Mouse (Mus musculus) cerebellum, adult 9-11 months (tissue): ENCODE results near the gene Tnfsf13.
"Not testable (repeated sequence)": the region's sequence is repeated elsewhere in the genome, so short reads cannot be mapped to it uniquely, and the experiment has no call there.

Experiments used
- DNase-seq: peaks from one replicate; pipeline ENCODE4 v3.0.0; 2022

Gene Tnfsf13

DNA sequence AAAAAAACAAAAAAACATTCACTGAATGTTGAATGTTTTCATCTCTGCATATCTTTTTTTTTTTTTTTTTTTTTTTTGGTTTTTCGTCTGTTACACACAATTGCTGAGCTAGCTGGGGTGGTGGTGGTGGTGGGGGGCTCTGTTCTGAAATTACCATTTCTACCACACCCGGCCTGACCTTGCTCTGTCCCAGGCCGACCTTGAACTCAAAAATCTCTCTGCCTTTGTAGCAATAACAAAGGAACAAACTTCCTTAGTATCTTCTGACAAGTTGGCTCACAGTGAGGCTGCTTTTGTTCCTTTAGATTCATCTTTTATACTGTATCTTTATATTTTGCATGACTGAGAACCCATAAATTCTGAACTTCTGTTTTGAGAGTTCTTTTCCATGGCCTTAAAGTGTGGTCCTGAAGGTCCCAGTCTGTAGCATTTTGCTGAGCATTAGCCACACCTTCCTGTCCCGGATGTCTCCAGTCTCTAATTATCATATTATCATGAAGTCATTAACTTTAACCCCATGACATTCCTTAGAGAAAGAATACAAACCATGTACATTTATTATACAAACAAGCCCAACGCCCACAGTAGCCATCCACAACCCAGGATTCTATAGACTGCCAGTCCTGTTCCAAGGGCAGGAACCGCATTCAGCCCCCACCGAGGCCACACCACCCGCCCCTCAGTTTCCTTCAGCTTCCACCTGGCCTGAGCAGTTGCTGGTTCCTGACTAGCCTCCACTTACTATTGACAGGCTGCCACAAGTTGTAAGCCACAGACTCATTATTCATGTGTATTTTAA lies 18.4 kb upstream of the Tnfsf13 start:
- no peak for DNase-seq

- not testable (repeated sequence) for DNase-seq
Measured at GRCm38 (mm10) chr11:69703381-69703780, 17.8 kb upstream of the Tnfsf13 start.

DNA sequence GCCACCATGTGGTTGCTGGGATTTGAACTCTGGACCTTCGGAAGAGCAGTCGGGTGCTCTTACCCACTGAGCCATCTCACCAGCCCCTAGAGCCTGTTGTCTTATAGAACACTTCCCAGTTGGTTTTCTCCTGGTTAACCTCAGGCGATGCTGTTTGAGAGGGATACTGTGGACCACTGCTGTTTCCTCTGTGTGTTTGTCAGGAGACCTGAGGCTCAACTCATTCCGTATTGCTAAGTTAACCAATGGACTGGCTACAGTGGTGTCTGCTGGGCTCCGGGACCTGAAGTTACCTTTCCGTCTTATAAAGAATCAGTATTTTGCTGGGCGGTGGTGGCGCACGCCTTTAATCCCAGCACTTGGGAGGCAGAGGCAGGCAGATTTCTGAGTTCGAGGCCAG lies 17.3 kb upstream of the Tnfsf13 start:
- DNase-seq = not testable (repeated sequence)

GRCm38 (mm10) chr11:69699595-69699994 lies 14.0 kb upstream of the Tnfsf13 start:
- no peak for DNase-seq

GRCm38 (mm10) chr11:69698574-69698973 lies 13.0 kb upstream of the Tnfsf13 start:
- DNase-seq = no peak

DNA sequence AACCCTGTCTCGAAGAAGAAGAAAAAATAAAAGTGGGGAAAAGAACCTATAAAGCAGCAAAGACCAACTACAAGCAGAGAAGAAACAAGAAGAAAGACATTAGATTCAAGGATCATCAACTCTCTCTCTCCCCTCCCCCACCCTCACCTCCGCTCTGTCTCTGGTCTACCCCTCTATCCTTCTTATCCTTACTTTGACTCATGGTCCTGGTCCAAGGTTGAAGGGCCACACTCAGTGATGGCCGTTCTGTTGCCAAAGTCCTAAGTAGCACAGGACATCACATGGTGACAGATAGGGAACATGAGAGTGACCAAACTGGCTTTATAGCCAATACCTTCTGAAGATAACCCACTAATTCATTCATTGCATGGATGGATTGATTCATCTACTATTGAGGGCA lies 11.8 kb upstream of the Tnfsf13 start:
- no peak for DNase-seq

- peak; percentile 78 for DNase-seq
Measured at GRCm38 (mm10) chr11:69695361-69696181, 10.0 kb upstream of the Tnfsf13 start, which contains the start of the genes Tnfsf12 and Tnfsfm13. Tnfsf12 (minus strand) TSS chr11:69695849. Tnfsfm13 (minus strand) TSS chr11:69696098.

DNA sequence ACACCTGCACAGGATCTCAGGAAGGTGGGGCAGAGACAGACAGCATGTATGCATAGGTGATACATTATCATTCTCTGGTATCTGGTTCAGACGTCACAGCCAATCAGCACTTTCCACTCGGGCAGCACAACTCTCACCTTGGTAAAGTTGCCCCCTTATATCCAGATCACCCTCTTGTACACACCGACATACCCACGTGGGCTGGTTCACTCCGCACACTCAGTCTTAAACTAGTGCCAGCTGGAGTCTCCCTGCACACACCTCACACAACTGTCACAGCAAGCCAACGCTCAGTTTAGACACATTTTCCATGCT lies 9.4 kb upstream of the Tnfsf13 start:
- no peak for DNase-seq

DNA sequence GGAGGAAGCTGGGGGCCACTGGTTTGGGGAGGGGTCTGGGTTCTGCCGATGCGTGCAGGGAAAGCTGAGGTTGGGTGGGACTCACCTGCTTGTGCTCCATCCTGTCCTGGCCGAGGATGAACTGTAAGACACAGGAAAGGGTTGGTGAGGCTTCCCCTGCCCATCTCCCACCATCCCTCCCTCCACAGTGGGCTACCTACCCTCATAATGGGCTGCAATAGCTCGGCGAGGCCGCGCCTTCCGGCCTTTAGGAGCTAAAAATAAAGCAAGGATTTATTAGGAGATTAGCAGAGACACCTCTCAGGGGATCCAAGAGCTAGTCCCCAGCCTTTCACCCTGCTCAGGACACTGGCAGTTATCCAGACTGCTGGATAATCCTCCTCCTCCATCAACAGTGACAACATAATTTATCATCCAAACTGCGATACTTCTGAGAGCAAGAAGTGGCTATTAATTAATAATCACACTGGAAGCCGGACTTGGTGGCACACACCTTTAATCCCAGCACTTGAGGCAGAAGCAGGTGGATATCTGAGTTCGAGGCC lies 7.9 kb upstream of the Tnfsf13 start:
- DNase-seq = peak; percentile 33

GRCm38 (mm10) chr11:69692863-69693262 lies 7.3 kb upstream of the Tnfsf13 start:
- DNase-seq = no peak

DNA sequence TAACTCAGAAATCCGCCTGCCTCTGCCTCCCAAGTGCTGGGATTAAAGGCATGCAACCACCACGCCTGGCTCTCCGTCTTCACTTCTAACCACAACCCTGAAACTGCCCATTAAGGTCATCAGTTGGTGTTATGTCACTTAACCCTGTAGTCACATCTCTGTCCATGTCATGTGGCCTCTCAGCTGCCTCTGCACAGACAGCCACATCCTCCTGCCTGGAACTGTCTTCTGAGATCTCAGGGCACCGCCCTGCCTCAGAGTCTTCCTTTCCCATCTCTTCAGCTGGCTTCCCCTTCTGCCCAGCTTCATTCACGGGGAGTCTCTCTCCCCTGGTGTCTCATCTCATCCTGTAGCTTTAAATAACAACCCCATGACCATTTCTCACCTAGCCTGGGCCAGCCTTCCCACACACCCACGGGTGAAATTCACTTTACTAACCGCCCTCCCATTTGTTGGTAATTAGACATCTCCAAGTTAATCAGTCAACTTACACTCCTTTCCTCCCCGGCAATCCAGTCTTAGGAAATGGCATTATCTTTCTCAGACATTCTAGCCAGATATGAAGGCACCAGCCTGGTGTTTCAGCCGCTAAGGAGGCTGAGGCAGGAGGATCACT lies 6.7 kb upstream of the Tnfsf13 start:
- DNase-seq = no peak

DNA sequence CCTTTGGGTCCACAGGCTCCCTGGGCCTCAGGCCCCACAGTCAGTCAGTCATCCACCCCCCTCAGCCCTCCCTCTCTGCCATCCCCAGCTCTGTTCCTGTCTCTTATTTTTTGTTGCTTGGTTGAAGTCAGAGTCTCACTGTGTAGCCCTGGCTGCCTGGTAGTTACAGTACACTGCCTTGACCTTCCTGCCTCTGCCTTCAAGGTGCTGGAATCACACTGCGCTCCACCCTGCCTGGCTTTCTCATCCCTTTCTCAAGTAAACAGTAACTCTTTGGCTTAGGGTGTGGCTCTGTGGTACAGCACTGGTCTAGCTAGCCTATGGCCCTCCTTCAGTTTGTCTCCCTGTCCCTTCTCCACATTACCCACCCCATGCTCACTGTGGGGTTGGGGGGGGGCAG lies 4.3 kb upstream of the Tnfsf13 start:
- no peak for DNase-seq

- DNase-seq = no peak
Measured at GRCm38 (mm10) chr11:69687061-69687460, 1.5 kb upstream of the Tnfsf13 start.

GRCm38 (mm10) chr11:69686377-69686776 lies 793 bp upstream of the Tnfsf13 start:
- peak; percentile 80 for DNase-seq

DNA sequence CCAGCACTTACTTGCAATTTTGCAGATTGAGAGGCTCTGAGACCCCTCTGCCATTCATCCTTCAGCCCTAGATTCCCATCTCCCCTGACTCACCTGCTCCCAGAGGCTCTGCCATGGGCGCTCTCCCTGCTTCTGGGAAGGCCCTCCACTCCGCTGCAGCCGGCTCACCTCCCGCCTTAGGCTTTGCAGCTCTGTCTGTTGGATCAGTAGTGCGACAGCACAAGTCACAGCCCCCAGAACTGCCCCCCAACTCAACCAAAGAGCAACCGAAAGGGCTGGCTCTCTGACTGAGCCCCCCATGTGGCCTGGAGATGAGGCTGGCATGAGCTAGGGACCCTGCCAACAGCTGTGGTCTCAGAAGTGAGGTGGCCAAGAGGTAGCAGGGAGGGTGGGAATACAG lies 648 bp downstream of the Tnfsf13 start:
- DNase-seq = peak; percentile 63

- DNase-seq = peak; percentile 61
Measured at GRCm38 (mm10) chr11:69684128-69684745, 1.3 kb downstream of the Tnfsf13 start.

GRCm38 (mm10) chr11:69683576-69683975 lies 2.0 kb downstream of the Tnfsf13 start:
- DNase-seq = peak; percentile 57

DNA sequence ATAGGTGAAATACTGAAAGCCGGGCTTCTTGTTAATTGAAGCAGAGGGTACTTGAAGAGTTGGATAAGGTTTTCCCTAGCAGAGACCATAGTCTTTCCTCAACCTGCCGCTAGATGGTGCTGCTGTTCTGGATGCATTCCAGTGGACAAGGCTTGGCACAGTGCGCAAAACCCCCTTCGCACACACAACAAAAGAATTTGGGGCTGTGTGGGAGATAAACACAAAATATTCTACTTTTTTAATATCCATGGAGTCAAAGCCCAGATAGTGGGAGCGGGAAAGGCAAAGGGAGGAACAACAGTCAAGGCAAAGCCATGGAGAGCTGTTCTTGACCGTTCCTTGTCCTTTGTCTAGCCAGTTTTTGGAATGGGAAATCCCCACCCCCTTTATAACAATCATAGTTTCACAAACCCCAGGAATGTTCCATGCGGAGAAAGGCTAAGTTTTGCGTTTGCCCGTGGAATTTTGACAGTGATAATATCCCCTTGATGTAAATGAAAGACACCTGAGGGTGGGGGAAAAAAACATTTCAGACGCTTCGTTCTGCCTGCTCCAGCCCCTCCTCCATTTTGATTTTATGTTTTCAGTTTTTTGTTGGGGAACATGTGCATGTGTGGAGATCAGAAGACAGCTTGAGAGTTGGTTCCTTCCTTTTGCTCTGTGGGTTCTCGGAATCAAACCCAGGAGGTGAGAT lies 2.6 kb downstream of the Tnfsf13 start:
- DNase-seq = peak; percentile 86

GRCm38 (mm10) chr11:69682209-69682839 lies 3.3 kb downstream of the Tnfsf13 start:
- DNase-seq = peak; percentile 62

GRCm38 (mm10) chr11:69681314-69682208 lies 4.0 kb downstream of the Tnfsf13 start, which contains the start of gene Senp3:
Senp3 (minus strand) TSS chr11:69682084.
- peak; percentile 98 for DNase-seq
